Mouse (Mus musculus) granulocyte monocyte progenitor cell, adult 5-6 weeks (primary cell): ENCODE data around the gene Mbnl1. TPM values are rescaled to one million over a fixed set of nuclear protein-coding genes. Genes with fewer than 3 reads are reported as not detected.
"Not testable (repeated sequence)": the region's sequence is repeated elsewhere in the genome, so short reads cannot be mapped to it uniquely, and the experiment has no call there.

ENCODE experiments used
- ATAC-seq: replicated peaks from 2 replicates; pipeline ENCODE4 v1.8.0; 2016; ENCODE audit warnings: mild to moderate bottlenecking, moderate TSS enrichment, inconsistent platforms; ENCODE audit not compliant: poor library complexity, severe bottlenecking
- total RNA-seq, 2 experiments: library from RNA; stranded (forward) in 1 of 2; stranded (reverse) in 1 of 2; fragments of 200-712, 200-1000 nt in 1 of 2; fragments of >200 nt in 1 of 2; fragmentation: Nextera tagmentation in 1 of 2; gene quantifications; 2 replicates each; pipeline ENCODE4 v1.2.3; 2014 to 2017

The Mbnl1 gene
- total RNA-seq, 2 experiments from 2014 or later: 464 to 524 TPM

GRCm38 (mm10) chr3:60486713-60487170 is 14.1 kb downstream of the Mbnl1 start:
- no peak for ATAC-seq

GRCm38 (mm10) chr3:60489509-60489908 is 16.9 kb downstream of the Mbnl1 start:
- peak; percentile 67 for ATAC-seq

- ATAC-seq: not testable (repeated sequence)
Measured at GRCm38 (mm10) chr3:60494774-60495535, 22.3 kb downstream of the Mbnl1 start.

- peak; percentile 52 for ATAC-seq
Measured at GRCm38 (mm10) chr3:60496197-60496596, 23.6 kb downstream of the Mbnl1 start.

GRCm38 (mm10) chr3:60498151-60498550 is 25.5 kb downstream of the Mbnl1 start:
- ATAC-seq: no peak

- no peak for ATAC-seq
Measured at GRCm38 (mm10) chr3:60498646-60499045, 26.0 kb downstream of the Mbnl1 start.

- no peak for ATAC-seq
Measured at GRCm38 (mm10) chr3:60499157-60499578, 26.5 kb downstream of the Mbnl1 start.

GRCm38 (mm10) chr3:60499718-60500450 is 27.3 kb downstream of the Mbnl1 start:
- ATAC-seq: no peak

- ATAC-seq: peak; percentile 60
Measured at GRCm38 (mm10) chr3:60500571-60501527, 28.2 kb downstream of the Mbnl1 start.

- ATAC-seq: peak; percentile 15
Measured at GRCm38 (mm10) chr3:60501561-60502151, 29.0 kb downstream of the Mbnl1 start.

GRCm38 (mm10) chr3:60502155-60502987 is 29.7 kb downstream of the Mbnl1 start:
- peak; percentile 60 for ATAC-seq

GRCm38 (mm10) chr3:60503196-60503595 is 30.6 kb downstream of the Mbnl1 start:
- ATAC-seq: no peak

- ATAC-seq: no peak
Measured at GRCm38 (mm10) chr3:60504775-60505430, 32.3 kb downstream of the Mbnl1 start.

GRCm38 (mm10) chr3:60506821-60507220 is 34.2 kb downstream of the Mbnl1 start:
- no peak for ATAC-seq

GRCm38 (mm10) chr3:60507496-60507895 is 34.9 kb downstream of the Mbnl1 start:
- no peak for ATAC-seq

GRCm38 (mm10) chr3:60507979-60508378 is 35.3 kb downstream of the Mbnl1 start:
- ATAC-seq: peak; percentile 68

GRCm38 (mm10) chr3:60511197-60511596 is 38.6 kb downstream of the Mbnl1 start:
- ATAC-seq: peak; percentile 54

- no peak for ATAC-seq
Measured at GRCm38 (mm10) chr3:60513337-60513736, 40.7 kb downstream of the Mbnl1 start.

GRCm38 (mm10) chr3:60513746-60514145 is 41.1 kb downstream of the Mbnl1 start:
- ATAC-seq: no peak
